Mouse (Mus musculus) leukemia stem cell, adult 10-12 weeks (primary cell): ENCODE measurements around the gene Elavl4. TPM values are rescaled to one million over a fixed set of nuclear protein-coding genes. Genes with fewer than 3 reads are reported as not detected.

Source experiments
- polyA plus RNA-seq: library from polyadenylated mRNA; stranded (reverse); fragments of >175 nt; gene quantifications from 2 replicates; pipeline ENCODE4 v1.2.3, GENCODE M21; 2012; ENCODE audit warnings: low replicate concordance

Gene Elavl4
- not detected in 2 replicates for polyA plus RNA-seq

GRCm38 (mm10) chr4:110351178-110352000 lies at the start of gene Elavl4:
Gene Elavl4, minus strand, starts transcription at chr4:110351909.

GRCm38 (mm10) chr4:110397618-110398045 lies 45.9 kb upstream of the Elavl4 start, which contains the start of gene Agbl4:
Gene Agbl4, plus strand, starts transcription at chr4:110397661.

Other genes starting within 250 kb of the Elavl4 start
- gene Agbl4, start 45.8 kb upstream of the Elavl4 start, polyA plus RNA-seq = not detected in 2 replicates